Mouse (Mus musculus) thymus, adult 2 months (tissue): ENCODE measurements at regions not wholly inside any gene's neighbourhood (a gene's known extent, or its start where the extent isn't known, plus 50 kb on each side); places are given as distances from the start of the nearest gene placed in this dataset.

Source experiments
- CTCF ChIP-seq: fragments of 200-500 bp; IDR thresholded peaks from 2 replicates; pipeline ENCODE4 v1.5.1; 2012; ENCODE audit warnings: mild to moderate bottlenecking, control low read depth, low read length, moderate library complexity, borderline replicate concordance; ENCODE audit not compliant: control insufficient read depth, poor library complexity, insufficient read depth; ENCODE audit errors: extremely low read depth
- POLR2A ChIP-seq: fragments of 200-500 bp; IDR thresholded peaks from 2 replicates; pipeline ENCODE4 v1.6.1; 2012; ENCODE audit warnings: mild to moderate bottlenecking, low read length, control low read depth, moderate library complexity; ENCODE audit not compliant: control insufficient read depth, poor library complexity, insufficient read depth; ENCODE audit errors: extremely low read depth

- TF ChIP-seq POLR2A (no peak), CTCF (no peak)
These were observed 158.2 kb upstream of the A530016L24Rik start for GRCm38 (mm10) chr12:112331061-112331460.
